Mouse (Mus musculus) thymus, adult 18-20 months (tissue): ENCODE measurements around the gene Patj.
A peak's percentile ranks its signal among the peaks of the same experiment; 100 is the strongest.
"Not testable (repeated sequence)": the region's sequence is repeated elsewhere in the genome, so short reads cannot be mapped to it uniquely, and the experiment has no call there.

ENCODE experiments used
- DNase-seq, 2 experiments: peaks; one replicate each; pipeline ENCODE4 v3.0.0; 2022; ENCODE audit warnings: mixed read lengths in 2 of 2

Gene Patj

DNA sequence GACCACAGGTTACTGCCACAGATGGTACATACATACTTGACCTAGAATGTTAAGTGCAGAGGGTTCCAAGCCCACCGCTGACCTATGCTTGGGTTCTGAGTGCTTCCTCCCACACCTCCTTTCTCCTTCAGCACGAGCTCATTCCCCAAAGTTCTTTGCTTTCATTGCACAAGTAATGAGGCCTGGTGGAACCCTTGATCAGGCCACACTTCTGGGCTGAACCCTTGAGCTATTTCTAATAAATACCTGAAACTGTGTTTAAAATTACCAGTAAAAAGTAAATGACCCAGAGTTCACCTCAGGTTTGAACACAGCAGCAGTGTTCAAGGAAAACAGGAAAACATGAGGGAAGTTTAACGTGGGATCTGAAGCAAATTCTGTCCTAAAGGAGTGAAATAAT lies 271.4 kb downstream of the Patj start:
- no peak for DNase-seq

DNA sequence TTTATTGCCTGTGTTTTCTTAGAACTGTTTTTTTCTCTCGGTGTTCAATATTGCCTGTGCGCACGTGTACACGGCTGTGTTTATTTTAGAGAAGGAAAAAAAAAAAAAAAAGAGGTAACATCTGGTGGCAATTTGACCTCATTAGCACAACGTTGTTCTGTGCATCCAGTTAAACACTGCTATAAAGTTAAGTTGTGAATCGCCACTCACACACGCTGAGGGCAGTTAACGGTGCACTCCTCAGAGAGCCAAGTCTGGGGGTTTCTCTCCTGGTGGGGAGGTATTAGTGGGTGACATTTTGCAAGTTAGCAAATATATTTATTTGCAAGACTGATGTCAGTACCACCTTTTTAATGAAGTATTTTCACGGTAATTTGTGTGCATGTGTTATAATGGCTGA lies 281.9 kb downstream of the Patj start:
- no peak for DNase-seq

DNA sequence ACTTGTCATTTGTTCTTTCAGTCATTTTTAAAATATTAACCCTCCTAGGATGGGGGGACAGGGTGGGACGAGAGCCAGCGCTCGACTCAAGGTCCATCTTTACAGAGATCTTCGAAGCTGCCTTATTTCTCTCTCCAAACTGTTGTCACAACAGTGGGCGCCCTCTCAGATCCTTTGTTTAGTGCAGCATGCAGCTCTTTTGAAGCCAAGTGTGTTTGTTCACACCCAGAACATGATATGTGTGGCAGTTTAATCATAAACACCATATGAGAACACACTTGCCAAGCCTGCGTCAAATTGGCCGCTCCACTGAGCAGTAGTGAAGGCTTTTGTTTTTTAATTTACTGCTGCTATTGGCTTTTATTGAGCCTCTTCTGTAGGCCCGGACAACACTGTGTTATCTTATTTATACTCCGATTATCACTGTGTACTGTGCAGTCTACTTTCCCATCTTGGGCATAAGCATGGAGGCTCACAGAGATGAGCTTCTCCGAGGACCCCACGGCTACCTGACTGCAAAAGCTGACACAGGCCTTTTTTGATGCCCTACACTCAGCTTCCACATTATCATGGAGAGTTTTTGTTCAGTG lies 291.2 kb downstream of the Patj start:
- no peak for DNase-seq

DNA sequence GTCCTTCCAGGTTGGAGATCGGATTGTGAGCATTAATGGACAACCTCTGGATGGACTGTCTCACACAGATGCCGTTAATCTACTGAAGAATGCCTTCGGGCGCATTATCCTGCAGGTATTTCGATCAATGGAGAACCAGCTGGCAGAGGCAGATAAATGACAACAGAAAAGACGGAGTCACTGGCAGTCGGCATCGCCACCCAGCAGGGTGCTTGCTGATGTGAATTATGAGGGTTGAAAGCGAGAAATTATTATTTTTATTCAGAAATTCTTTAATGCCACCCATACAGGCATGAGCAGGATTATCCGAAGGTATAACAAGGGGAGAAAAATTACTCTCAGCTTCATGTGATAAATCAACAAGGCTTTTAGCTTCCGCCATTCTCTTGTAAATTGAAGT lies 292.5 kb downstream of the Patj start:
- DNase-seq, result no peak

DNA sequence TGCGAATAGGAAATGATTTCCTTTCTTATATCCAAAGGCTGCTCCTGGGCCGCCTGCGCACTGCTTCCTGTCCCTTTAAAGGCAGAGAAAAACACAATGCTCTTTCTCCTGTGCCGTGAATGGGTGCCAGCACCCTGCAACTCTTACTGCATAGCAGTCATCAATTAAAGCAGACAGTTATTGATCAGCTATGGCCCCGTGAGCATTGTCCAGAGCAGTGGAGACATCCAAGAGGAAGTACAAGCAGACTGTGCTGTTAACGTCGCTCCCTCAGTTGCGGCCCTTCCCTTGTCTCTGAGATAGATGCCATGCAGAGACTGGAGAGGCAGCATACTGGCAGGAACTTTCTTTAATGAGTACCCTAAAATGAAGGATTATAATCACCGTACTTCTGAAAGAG lies 292.9 kb downstream of the Patj start:
- no peak for DNase-seq

DNA sequence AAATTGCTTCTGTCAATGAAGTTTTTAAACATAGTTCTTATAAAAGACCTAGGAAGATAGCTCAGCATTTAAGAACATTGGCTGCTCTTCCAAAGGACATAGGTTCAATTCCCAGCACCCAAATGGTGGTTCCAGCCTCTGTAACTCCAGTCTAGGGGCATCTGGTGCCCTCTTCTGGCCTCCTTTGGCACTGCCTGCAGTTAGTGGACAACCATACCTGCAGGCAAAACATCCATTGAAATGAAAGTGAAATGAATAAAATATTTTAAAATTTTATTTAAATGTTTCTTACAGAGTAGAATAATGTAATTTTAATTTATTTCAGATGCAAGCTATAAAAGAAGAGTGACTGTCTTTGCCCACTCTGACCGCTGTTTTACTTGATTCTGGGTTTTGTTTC lies 294.4 kb downstream of the Patj start:
- DNase-seq, result no peak

DNA sequence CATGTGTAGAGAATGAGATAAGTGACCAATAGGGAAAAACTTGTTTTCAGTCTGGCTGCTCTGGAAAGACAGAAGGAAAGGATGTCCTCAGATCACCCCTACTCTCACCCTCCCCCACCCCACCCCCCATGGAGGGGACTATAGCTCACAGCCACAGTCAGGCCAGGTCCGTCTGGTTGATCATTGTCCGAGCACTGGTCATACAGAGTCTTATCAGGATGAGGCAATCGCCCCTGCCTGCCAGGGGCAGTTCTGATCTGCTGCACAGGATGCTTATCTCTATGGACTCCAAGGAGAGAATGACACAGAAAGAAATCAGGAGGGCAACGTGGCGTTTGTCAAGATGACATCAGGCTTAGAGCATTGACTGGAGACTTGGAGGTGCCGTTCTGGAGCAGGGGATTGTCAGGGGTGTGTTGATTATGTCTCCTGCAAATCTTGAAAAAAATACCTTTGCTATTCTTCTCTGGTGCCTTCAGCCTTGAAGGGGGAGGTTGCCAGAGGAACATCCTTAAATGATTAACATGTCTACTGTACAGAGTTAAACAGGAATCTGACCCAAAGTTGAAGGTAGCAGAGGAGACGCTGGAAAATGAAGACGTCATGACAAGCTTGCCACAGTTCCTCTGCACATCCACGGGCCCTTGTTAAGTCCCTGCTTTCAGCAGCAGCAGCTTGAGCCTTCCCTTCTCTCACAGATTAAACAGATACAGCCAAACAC lies 298.0 kb downstream of the Patj start:
- DNase-seq, result no peak

DNA sequence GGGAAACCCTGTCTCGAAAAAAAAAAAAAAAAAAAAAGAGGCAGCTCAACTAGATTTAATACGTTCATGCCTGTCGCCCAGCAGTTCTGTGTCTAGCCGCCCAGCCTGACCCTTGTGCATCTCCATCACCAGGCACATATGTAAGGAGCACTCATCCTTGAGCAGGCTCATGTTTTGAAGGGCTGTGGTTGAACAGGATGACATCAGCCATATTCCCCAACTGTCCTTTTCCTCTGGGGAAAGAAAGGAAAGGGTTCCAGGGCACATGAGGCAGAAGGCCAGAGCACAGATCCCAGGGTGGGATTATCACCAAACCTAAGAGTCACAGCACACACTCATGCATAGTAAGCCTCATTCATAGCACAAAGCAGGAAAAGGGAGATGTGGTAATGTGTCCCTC lies 302.3 kb downstream of the Patj start:
- no peak for DNase-seq

DNA sequence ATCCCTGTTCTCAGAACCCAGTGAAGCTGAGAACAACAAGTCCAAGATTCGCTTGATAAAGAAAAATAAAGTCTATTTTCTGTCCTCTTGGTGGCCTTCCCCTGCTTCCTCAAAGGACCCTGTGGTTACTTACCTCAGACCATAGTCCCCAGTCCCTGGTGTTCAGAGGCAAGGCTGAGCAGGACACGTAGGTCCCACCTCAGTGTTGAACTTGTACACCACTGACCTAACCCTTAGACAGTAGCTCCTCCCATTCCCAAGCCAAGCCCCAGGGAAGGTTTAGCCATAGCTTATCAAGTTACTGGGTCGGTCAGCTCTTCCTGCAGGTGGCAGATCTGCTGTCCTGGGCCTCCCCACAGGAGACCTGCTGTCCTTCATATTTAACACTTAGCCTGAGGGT lies 303.3 kb downstream of the Patj start:
- no peak for DNase-seq

DNA sequence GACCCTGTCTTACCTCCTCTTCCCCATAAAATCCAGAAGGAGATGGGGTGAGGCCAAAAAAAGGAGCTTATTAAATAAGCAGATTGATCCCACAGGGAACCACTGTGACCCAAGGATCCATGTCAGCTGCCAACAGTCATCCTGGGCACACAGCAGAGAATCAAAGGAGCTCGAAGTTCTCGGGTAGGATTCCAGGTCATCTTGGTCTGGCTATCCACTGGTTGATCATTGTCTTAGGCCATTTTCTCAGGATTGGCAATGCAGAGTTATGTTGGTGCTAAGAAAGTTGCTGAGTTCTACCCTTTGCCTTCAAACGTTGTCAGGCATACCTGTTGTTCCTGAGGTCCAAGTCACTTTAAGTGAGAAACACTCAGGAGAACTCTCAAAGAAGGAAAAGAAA lies 304.6 kb downstream of the Patj start:
- DNase-seq, result no peak

DNA sequence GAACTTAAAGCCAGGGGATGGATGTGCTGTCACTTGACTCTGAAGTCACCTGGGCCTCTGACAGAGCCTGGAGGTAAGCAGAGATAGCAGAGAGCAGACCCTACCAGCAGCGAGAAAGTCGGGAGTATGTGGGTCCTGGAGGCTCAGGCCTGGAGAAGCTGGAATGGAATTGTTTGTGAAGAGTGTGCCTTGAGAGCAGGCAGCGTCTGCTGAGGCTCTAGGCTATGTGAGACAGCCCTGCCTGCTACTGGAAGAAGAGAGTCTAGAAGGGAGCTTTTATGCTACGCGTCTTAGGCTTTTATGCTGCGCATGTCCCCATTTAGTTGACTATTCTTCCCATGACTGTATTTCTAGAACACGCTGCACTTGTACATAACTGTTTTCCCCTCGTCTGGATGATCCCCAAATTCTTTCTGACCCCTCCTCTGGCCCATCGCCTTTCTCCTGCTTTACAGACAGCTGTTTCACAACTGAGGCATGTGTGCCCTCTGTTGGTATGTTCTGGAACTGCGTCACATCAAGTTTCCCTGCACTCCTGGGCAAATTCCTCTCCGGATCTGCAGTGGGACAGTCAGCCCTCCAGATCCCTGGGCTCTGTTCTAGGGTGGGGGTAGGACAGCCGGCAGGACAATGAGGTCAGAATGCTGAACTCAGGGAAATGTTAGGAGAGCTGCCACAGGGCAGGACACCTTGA lies 306.8 kb downstream of the Patj start:
- peak in 1 of 2 experiments; percentile 8 for DNase-seq

DNA sequence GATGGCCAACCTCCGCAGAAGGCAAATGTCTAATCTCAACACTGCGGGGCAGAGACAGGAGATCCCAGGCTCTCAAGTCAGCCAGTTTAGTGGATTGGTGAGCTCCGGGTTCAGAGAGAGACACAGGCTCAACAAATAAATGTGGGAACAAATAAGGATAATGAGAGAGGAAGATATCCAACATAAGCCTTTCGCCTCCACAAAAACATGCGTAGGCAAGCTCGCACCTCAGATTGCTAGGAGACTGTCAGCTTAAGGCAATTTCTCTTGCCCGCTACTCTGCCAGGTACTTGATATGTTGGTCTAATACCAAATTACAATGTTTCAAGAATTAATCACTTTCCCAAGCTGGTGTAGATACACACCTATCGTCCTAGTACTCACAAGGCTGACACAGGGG lies 315.3 kb downstream of the Patj start:
- no peak for DNase-seq

DNA sequence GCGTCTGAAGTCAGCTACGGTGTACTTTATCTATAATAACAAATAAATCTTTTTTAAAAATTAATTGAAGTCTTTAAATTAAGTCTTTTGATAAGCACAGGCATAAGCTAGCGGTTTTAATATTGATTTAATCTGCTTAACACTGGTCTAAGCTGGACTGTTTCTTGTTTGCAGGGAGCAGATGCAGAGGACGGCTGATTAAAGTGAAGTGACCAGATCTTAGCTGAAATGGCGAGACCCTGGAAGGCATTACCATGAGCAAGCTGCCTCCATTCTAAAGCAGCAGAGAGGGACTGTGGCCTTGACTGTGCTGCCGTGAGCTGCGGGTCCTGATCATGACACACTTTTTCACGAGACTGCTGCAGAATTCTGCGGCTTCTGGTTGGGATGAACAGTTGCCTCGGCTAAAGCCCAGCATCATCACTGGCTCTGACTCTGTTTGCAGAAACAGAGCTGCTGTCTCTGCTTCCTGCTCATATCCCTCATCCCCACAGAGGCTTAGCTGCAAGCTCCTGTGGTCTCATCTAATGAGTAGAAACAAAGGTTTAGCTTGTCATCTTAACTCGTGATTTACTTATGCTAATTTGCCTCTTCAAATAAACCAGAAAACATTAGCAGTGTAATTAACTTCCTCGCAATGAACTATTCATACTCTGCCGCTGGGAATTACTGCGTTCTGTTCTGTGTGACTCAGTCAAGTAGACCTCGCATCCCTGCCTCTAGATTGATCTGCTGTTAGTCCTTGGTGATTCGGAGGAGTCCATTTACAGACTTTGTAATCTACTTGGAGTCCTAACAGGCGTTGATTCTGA lies 322.4 kb downstream of the Patj start:
- no peak for DNase-seq

DNA sequence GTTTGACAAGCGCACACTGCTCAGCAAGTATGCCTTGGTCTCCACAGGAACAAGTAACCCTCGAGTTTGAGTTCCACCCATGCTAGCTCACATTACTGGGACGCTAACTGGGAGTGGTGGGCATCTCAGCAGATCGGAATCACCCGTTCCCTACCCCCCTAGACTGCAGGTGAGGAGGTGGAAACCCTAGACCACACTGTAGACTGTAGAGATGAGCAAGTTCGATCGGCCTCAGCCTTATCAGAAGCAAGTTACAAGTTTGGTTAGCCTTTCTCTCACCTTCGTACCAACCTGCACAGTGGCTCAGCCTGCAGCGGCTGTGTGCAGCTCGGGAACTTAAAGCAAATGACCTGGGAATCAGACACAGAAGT lies 322.9 kb downstream of the Patj start:
- DNase-seq, result no peak

DNA sequence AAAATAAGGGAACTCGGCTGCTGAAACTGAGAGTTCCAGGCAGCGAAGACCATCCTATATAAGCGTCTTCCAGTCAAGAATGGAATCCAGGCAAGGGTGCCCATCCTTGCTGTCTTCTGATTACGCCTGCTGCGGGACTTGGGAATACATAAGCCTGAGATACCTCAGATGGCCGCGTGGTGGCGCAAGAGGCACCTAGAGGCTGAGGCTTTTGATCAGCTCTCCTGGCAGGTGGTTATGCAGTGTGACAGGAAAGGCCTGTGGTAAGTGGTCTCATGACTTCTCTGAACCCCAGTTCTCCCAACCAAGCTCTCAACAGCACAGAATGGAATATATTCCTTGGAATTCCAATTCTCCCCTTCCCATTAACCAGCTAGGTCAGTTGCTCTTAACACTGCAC lies 326.9 kb downstream of the Patj start:
- DNase-seq, result peak; percentile 15 to 23

DNA sequence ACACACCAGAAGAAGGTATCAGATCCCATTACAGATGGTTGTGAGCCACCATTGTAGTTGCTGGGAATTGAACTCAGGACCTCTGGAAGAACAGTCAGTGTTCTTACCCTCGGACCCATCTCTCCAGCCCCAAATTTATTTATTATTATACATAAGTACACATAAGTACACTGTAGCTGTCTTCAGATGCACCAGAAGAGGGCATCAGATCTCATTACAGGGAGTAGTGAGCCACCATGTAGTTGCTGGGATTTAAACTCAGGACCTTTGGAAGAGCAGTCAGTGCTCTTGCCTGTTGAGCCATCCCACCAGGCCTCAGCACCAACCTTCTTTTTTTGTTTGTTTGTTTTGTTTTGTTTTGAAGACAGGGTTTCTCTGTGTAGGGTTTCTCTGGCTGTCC lies 329.1 kb downstream of the Patj start:
- DNase-seq, result not testable (repeated sequence)

DNA sequence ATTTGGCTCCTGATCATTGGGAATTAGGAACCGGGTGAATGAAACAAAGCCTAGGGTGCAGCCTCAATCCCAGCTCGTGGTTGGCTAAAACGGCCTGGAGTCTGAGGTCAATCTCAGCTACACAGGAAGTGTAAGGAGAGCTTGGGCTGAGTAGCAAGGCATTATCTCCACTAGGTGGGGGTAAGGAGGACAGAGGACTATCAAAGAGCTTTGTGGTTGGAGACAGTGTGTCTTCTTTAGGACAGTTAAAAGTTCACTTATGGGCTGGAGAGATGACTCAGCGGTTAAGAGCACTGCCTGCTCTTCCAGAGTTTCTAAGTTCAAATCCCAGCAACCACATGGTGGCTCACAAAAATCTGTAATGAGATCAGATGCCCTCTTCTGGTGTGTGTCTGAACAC lies 329.9 kb downstream of the Patj start:
- no peak for DNase-seq

DNA sequence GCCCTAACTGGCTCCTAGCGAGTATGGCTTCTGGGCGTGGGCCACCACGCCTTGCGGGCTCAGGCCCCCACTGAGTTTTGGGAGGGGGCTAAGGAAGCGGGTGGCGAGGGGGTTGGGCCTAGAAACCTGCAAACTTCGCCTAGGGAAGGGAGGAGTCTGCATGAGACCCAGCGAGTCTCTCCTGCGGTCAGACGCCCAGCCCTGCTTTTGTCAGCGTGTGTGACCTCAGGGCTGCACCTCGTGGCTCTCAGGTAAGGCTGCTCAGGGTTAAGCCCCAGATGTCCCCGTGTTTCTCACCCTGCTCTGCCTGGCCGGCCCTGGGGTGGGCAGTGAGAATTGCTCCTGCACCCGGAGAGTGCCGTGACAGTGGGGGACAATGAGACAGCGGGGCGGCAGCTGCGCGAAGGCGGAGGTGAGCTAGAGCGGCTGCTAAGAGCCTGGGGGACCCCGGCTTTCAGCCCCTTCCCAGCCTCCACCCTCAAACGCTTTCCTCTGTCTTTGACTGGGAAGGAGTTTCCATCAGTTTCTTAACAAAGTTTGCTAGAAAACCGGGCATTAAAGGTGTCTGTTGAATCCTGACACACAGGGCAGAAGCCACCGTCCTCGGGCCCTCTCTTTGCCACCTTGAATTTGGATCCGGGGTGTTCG lies 331.1 kb downstream of the Patj start, which contains the start of gene L1td1:
Gene L1td1, plus strand, starts transcription at position 145 of the 648 bp plus-strand sequence.
- DNase-seq, result no peak

DNA sequence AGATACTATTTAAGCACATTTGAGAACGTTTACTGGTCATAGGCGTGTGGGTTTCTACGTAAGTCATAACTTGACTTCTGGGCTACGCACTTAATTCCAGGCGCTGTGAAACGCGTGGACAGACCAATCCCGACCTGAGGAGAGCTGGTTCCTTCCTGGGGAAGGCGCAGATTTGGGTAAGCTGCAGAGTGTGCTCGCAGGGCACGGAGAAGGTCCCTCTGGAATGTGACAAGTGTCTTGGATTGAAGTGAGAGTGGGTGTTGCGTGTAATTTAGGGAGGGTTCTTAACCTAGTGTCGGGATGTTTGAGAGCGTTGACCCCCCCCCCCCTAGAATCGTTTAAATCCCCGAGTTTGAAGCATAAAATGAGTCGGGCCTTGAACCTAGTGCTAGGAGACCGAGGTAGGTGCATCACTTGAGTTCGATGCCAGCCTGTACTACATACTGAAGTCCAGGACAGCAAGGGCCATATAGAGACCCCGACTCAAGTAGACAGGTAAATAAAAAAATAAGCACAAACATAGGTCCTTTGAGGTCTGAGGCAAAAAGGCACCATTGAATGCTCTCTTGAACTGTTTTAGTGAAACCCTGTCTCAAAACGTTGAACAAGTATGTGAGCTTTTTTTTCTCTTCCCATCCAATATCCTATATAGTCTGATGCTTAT lies 331.8 kb downstream of the Patj start:
- no peak for DNase-seq

DNA sequence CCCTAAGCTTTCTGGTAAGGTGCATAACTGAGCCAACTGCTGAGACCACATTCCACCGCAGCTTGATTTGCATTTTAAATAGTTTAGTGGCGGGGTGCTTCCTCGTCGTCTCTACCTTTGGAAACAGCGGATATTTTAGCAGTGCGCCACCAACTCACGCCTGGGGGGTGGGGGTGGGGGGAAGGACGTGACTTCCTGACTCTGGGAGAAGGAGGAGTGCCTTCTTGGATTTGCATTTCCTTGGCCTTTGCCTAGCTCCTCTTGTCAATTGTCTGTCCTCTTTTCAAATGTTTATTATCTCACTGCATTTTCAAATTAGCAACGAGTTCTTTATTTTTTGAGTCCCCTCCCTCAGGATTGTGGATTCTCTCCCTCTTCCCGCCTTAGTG lies 332.4 kb downstream of the Patj start:
- no peak for DNase-seq

DNA sequence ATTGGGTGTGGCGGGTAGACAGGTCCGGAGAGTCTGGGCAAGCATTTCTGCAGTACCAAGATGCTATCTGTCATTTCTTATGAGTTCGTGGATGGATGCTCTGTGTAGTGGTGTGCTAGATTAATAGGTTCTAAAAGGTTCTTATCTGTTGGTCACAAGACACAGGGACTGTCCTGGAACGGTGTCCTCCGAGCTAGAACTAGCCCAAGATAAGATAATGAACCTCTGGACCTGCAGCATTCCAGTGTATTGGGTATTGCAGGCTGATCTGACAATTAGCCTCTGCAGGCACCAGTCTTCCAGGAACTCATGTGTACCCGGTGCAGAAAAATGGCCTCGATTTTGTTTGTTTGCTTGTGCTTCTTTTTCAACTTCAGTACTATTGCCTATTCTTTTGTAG lies 333.1 kb downstream of the Patj start:
- DNase-seq, result no peak

DNA sequence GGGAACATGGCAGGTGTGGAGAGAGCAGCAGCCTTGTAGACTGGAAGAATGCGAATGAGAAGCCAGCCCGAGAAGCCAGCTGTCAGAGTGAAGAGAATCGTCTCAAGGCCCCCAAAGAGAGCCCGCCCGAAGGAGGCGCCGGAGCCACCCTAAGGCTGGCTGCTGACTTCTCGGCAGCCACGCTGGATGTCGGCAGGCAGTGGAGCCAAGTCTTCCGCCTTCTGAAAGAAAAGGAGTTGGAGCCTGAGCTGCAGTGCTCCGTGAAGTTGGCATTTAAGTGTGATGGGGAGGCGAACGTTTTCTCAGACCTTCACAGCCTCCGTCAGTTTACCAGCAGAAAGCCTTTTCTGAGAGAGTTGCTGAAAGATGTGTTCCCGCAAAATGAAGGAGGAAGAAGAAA lies 338.1 kb downstream of the Patj start:
- no peak for DNase-seq
